Mouse (Mus musculus) c-Kit-positive CD71-negative TER-119-negative erythroid progenitor cells, embryonic 14.5 days (primary cell): Measurements from ENCODE around the gene Usp43.

Experiments used
- DNase-seq: peaks from one replicate; pipeline ENCODE4 v3.0.0-alpha.2; 2013; ENCODE audit warnings: low read depth

Usp43 gene

DNA sequence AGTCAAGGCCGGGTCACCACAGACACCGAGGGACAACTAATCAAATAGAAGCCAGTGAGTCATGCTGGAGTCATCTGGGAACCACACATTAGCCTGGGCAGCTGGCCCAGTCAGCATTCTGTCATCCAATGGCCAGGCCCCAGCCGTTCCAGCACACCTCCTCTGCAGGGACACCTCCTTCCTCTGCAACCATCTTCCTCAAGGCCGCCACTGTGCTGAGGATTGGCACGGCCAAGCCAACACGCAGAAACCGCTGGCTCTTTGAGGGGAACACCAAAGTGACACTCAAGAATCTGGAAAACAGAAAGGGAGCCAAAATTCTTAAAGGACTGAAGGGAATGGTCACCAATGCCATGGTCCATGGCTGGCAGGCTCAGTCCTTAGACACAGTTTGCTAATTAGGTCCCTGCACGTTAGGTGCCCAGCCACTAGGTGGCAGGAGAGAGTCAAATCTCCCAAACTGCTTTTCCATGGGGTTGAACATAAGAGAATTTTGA is 24.8 kb downstream of the Usp43 start:
- DNase-seq: no peak

DNA sequence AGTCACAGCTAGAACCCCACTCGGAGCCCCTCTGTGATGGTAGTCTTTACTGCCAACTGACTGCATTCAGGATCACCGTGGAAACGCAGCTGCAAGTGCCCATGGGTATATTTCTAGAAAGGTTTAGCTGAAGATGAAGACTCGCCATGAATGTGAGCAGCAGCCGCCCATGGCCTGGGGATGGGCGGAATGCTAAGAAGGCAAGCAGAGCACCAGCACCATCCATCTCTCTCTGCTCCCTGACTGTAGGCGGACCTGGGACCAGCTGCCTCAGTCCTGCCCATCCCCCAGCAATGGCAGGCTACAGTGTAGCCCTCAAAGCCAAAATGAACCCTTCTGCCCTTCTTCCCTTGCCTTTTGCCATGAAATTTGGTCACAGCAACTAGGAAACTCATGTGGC is 26.3 kb downstream of the Usp43 start:
- no peak for DNase-seq

GRCm38 (mm10) chr11:67888521-67888920 is 33.4 kb downstream of the Usp43 start:
- DNase-seq: no peak

GRCm38 (mm10) chr11:67885921-67886320 is 36.0 kb downstream of the Usp43 start:
- no peak for DNase-seq

GRCm38 (mm10) chr11:67865521-67866197 is 56.3 kb downstream of the Usp43 start:
- DNase-seq: no peak

DNA sequence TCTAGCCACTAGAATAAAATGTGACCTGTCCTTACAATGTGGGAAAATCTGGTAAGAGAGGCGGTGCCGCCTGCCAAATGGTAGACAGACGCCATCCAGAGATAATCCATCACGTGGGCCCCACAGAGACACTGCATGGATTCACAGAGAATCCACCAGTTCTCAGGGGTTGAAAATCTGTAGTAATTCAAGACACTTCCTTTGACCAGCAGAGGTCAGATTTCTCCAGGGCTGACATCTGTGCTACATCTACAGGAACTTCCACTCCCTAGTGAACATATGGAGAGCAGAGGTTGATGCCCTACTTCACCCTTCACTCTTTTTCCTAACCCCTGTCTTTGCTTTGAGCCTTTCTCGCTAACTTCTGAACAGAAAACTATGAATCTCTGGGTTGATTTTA is 56.9 kb downstream of the Usp43 start:
- no peak for DNase-seq

DNA sequence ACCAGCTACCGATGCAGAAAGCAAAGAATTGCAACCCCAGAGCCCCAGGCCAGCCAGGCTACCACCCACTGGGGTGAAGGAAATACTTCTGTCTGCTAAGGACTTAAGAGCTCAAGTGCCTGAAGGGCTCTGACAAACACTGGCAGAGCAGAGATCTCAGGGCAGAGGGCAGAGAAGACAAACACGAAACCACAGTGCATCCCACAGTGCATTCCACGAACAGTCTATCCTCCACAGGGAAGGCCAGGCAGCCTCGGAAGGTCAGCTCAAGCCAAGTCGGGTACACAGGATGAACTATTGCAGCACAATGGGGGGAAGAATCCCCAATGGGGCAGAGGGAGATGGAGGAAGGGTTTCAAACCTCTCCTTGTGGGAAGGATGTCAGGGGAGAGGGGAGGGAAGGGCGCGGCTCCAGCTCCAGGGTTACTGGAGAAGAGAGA is 60.5 kb downstream of the Usp43 start:
- DNase-seq: no peak

DNA sequence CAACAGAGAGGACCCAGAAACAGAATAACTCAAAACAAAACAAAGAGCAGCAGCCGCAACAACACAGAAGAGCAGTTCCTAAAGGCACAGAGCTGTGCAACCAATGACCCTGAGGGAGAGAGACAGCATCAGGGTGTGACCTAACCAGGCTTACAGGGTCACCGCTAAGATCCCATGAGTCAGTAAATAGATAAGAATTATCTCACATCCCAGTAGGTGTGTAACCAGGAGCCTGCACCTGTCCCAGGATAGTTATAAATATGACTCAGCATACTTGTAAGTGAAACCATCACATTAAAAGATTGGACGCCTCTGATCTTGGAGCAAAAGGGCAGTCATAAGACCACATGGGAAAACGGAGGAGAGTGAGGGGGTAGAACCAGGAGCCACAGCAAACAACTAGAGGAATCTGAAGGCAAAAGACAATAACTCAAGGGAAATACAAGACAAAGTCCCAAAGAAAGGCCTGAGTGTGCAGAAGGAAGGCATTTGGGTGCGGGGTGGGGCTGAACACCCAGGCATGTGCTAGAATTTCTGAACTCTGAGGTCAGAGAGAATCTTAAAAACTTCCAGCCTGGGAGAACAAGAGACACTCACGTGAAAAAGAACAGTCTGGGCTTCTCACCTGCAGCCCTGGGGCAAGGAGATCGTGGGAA is 61.1 kb downstream of the Usp43 start:
- DNase-seq: no peak

GRCm38 (mm10) chr11:67858518-67858917 is 63.4 kb downstream of the Usp43 start:
- DNase-seq: no peak

DNA sequence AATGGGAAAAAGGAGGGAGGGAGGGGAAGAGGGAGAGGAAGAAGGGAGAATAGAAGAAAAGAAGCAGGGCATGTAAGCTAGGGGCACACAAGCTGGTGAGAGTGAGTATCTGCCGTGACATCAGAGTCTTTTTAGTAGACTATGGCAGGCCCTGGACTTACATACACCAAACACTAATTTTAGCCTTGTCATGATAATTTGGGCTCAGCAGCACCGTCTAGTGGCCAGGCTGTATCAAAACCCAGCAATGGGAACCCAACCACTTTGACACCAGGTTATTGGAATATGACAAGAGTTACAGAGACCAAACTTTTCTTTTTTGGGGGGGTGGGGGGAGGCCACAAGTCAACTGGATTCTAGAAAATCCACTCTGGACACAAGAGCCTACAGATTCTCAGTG is 66.9 kb downstream of the Usp43 start:
- peak; percentile 12 for DNase-seq

DNA sequence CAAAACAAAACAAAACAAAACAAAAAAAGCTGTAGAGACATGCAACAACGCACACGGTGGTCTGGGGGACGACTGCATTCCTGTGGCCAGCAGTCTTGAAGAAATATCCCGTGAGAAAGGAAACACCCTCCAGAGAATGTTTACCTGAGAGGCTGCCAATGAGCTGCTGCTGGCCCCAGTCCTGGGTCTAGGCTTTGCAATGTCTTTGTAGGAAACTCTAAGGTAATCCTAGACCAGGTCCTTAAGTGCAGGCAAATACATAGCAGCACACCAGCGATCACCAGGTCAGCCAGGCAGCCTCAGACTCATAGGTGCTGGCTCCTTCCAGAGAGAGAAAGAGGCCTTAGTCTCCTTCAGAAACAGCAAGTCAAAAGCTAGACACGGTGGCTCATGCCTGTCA is 68.0 kb downstream of the Usp43 start:
- no peak for DNase-seq

DNA sequence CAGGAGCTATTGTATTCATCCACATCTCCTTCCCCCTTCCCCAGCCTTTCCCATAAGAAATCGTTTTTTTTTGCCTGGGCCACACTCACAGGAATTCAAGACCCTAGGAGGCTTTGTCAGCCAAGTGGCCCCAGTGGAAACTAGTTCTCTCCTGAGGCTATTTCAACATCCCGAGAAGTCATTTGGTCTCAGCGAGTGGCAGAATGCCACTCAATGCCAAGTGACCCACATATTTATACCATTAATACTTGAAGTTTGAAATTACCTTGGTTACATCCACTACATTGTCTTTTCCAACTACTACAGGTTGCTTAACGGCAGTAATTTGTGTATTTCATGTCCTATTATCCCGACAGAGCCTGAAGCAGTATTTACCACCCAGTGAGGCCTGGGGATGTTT is 70.2 kb downstream of the Usp43 start:
- no peak for DNase-seq

DNA sequence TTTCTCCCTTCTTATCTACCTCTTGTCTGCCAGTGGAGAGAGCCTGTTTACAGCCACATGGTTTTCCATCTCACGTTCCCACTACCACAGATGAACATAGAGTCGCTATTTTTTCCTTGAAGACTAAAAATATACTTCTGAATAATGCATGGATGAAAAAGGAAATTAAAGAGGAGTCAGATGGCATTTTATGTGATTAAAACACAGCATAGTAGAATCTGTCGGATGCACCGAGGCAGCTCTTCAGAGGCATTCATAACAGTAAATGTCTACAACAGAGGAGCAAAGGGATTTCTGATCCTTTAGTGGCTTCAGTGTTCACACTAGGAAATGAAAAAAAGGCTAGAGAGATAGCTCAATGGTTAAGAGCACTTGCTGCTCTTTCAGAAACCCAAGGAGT is 76.8 kb downstream of the Usp43 start:
- DNase-seq: no peak

GRCm38 (mm10) chr11:67839810-67840209 is 82.1 kb downstream of the Usp43 start:
- no peak for DNase-seq

- no peak for DNase-seq
Measured at GRCm38 (mm10) chr11:67835408-67836078, 86.4 kb downstream of the Usp43 start.

DNA sequence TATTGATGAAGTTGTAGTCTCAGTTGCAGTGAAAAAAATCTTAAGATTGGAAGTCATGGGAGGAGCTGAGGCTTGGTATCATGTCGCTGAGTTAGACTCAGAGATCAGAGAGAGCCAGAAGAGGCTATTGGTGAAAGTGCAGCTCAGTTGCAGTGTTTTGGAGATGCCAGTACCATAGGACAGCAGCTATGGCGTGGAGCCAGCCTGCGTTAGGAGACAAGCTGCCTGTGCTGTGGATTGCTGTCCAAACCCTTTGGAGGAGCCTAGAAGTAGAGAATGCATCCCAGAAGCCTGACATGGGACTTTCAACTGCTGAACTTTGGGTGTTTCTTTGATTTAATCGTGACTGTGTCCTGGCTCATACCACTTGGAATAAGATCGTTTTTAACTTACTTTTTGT is 90.1 kb downstream of the Usp43 start:
- no peak for DNase-seq

DNA sequence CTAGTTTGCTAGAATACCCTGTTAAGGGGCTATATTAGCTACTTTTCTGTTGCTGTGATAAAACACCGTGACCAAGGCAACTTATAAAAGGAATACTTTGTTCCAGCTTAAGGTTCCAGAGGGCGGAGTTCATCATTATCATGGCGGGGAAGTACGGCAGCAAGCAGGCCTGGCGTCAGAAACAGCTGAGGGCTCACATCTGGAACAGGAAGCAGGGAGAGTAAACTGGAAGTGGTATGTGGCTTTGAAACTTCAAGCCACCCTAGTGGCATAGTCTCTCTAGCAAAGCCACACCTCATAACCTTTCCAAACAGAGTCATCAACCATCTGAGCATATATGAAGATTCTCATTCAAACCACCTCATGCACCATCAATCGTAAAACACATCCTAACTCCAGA is 92.4 kb downstream of the Usp43 start:
- DNase-seq: no peak

DNA sequence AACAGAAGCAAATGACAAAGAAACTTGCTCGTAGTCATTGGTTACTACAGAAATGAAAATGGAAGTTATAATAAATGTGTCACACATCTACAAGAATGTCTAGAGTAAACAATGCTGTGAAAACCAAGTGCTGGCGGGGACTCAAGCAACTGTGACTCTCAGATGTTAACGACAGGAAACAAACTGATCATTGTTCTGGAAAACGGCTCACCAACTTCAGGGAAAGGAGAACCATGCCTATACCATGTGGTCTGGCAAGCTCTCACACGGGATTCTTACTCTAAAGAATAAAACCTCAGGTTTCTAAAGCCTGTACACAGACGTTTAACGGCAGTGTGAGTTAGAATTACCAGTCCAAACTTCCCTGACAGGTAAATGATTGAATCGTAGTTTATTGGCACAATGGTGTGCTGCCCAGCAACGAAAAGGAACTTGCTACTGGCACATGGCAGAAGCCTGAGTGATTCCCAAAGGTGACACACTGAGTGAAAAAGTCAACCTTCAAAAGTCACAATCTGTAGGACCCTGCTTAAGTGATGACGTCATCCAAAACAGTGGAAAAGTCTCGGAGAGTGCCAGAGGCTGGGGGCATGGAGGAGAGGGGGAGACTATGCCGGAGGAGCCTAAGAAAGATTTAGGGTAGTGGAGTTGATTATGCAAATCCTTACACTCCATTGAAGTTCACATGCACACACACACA is 93.4 kb downstream of the Usp43 start:
- DNase-seq: no peak

DNA sequence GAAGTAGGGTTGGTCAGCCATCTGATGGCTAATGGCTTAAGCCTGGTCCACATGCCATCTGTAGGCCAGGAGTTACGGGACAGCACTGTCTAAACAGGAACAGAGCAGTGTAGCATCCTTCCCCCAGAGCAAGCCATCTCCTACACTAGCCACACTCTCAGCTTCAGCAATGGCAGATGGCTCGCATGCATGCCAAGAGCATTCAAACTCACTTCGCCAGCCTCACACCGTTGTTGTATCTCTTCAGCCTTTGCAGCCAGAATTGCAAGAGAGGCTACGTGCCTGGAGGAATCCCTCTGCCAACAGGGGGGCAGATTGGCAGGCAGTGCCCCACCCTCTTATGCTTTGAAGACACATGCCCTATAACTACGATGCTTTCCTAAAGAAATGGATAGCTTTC is 100.4 kb downstream of the Usp43 start:
- DNase-seq: no peak

DNA sequence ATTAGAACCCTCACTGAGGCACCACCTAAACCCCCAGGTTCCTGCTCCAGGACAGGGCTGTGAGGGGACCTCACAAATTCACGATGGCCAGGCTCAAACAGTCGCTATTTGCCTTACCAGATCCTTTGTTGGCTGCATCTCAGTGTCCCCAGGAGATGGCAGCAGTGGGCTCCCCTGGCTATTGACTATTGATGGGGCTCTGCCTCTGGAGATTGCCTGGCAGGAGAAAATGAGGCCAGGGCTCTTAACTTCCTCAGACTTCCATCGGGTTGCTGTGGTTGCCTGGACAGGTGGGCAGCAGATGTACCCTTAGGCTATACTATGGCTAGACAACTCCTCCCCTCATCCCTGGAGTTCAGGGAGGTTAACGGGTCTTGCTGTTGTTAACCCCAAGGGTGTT is 101.7 kb downstream of the Usp43 start:
- peak; percentile 7 for DNase-seq

- DNase-seq: no peak
Measured at GRCm38 (mm10) chr11:67819604-67820003, 102.3 kb downstream of the Usp43 start.

DNA sequence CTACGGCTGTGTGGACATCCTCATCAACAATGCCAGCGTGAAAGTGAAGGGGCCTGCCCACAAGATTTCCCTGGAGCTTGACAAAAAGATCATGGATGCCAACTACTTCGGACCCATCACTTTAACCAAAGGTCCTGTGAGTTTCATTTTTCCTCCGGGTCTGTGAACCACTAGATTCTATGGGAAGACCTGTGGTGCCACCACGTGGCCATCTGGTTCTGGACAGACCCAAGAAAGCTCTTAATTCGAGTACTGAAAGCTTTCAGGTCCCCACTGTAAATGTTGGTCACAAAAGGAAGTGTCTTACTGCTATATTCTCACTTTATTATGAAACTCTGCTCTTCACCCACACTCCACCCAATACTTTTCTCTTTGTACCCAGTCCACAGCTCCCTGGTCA is 110.4 kb downstream of the Usp43 start:
- no peak for DNase-seq

- DNase-seq: no peak
Measured at GRCm38 (mm10) chr11:67808051-67808450, 113.9 kb downstream of the Usp43 start.
